Mouse (Mus musculus) testis, adult 2 months (tissue): ENCODE measurements around the gene Zfp362. TPM values are rescaled to one million over a fixed set of nuclear protein-coding genes. Genes with fewer than 3 reads are reported as not detected.
A peak's percentile ranks its signal among the peaks of the same experiment; 100 is the strongest.

Experiments used
- H3K27ac ChIP-seq: fragments of 200-500 bp; 2 replicates; pipeline ENCODE4 v1.5.1; 2012; ENCODE audit warnings: low read depth, low read length; ENCODE audit not compliant: control insufficient read depth, insufficient read depth
- H3K27me3 ChIP-seq: fragments of 200-500 bp; 2 replicates; pipeline ENCODE4 v1.6.1; 2012; ENCODE audit warnings: mild to moderate bottlenecking, low read length, moderate library complexity; ENCODE audit not compliant: control insufficient read depth, insufficient read depth
- H3K36me3 ChIP-seq: fragments of 200-500 bp; 2 replicates; pipeline ENCODE4 v1.6.1; 2012; ENCODE audit warnings: mild to moderate bottlenecking, low read length; ENCODE audit not compliant: control insufficient read depth, insufficient read depth
- H3K4me1 ChIP-seq: fragments of 200-500 bp; 2 replicates; pipeline ENCODE4 v1.6.1; 2012; ENCODE audit warnings: low read length; ENCODE audit not compliant: control insufficient read depth, insufficient read depth
- H3K4me3 ChIP-seq: fragments of 200-500 bp; 2 replicates; pipeline ENCODE4 v1.5.1; 2012; ENCODE audit warnings: low read depth, mild to moderate bottlenecking, low read length, moderate library complexity, mixed read lengths; ENCODE audit not compliant: control insufficient read depth
- CTCF ChIP-seq: fragments of 200-500 bp; IDR thresholded peaks from 2 replicates; pipeline ENCODE4 v1.5.1; 2012; ENCODE audit warnings: low read depth, mild to moderate bottlenecking, inconsistent platforms, low read length, moderate library complexity; ENCODE audit not compliant: control insufficient read depth, insufficient read depth, insufficient replicate concordance
- POLR2A ChIP-seq: fragments of 200-500 bp; IDR thresholded peaks from 2 replicates; pipeline ENCODE4 v1.6.1; 2012; ENCODE audit warnings: low read depth, mild to moderate bottlenecking, inconsistent platforms, low read length, moderate library complexity; ENCODE audit not compliant: control insufficient read depth
- polyA plus RNA-seq: library from polyadenylated mRNA; depleted of rRNA; stranded (reverse); fragments of >200 nt; gene quantifications from 2 replicates; pipeline ENCODE4 v1.2.3, GENCODE M21; 2012

Zfp362 gene
- polyA plus RNA-seq, 1 experiment: 16.0 TPM

DNA sequence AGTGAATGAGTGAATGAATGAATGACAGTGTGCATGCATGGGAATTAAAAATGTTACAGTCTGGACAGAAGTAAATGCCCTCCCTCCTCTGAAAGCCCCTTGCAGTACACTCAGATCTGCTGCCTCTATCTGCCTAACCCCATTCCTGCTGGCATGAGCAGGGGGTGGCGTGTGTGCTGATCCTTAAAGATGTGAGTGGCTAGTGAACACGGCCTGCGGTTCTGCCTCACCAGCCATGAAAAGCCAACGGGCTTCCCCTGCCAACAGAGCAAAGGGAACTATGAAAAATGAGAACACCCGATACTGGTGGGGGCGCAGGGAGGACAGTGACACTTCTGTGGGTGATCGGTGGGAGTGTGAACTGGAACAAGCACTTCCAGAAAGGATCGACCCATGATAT lies 9.1 kb downstream of the Zfp362 start:
- no peak for TF ChIP-seq CTCF
- no peak for TF ChIP-seq POLR2A
- H3K4me1 ChIP-seq: peaks cover 7% of the 10 kb centered on the region
- H3K27me3 ChIP-seq: no peaks in the 10 kb centered on the region
- H3K36me3 ChIP-seq: no peaks in the 10 kb centered on the region
- no peak overlapping the region for H3K27ac ChIP-seq
- H3K4me3 ChIP-seq: no peak overlapping the region

DNA sequence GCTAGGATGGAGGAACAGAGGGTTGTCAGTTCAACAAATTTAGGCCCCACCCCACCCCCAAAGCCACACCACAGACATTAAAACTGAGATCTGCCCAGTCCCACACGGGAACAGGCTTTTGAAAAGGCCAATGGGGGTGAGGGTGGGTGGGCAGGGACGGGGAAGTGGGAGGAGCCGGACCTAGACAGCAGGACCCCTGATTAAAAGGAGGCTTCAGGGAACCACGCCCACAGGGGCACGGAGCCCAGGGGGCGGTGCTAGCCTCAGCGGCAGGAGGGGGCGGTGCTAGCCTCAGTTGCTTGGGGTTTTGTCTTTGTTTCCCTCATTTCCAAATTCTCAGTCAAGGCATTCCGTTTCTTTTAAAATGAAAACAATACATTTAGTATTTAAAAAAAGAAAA lies 10.2 kb downstream of the Zfp362 start:
- Histone ChIP-seq H3K4me1 (peaks cover 7% of the 10 kb centered on the region), H3K27ac (no peak overlapping the region), H3K36me3 (no peaks in the 10 kb centered on the region), H3K4me3 (no peak overlapping the region), H3K27me3 (no peaks in the 10 kb centered on the region)
- TF ChIP-seq POLR2A (no peak), CTCF (no peak)

DNA sequence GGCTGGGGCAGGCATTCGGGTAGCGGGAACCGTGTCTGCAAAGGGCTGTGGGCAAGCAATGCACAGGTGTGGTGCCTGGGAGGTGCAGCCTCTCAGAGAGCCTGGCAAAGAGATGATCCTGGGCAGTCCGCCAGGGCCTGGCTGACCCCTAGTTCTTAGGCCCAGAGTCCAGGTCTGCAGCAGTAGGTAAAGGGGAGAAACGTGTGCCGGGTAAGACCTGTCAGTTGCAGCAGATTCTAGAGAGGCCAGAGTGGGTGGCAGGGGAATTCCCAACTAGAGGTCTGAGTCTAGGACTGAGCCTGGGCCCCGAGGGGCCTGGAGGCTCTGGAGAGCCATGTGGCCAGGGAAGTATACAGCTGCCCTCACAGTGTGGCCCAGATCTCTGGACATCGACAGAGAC lies 11.6 kb downstream of the Zfp362 start:
- H3K36me3 ChIP-seq: no peaks in the 10 kb centered on the region
- H3K27ac ChIP-seq: no peak overlapping the region
- H3K4me1 ChIP-seq: peaks cover 19% of the 10 kb centered on the region
- TF ChIP-seq POLR2A: no peak
- TF ChIP-seq CTCF: no peak
- no peaks in the 10 kb centered on the region for H3K27me3 ChIP-seq
- H3K4me3 ChIP-seq: no peak overlapping the region

DNA sequence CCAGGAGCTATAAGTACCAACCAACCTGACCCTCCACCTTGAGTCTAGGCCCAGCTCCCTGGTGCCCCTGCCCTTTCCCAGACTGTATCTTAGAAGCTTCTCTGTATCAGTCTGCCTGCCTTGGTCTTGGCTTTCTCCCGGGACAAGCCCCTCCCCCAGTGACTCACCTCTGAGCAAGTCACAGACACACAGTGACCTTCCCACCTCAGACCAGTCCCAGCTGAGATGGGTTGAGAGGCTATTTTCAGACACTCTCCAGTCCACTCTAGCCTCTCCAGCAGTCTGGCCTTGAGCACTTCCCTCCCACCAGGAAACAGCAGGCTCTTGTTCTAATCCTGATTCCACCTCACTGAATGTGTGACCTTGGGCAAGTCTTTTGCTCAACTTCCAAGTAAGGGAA lies 12.1 kb downstream of the Zfp362 start:
- Histone ChIP-seq H3K27ac (no peak overlapping the region), H3K36me3 (no peaks in the 10 kb centered on the region), H3K27me3 (no peaks in the 10 kb centered on the region), H3K4me1 (peaks cover 19% of the 10 kb centered on the region), H3K4me3 (no peak overlapping the region)
- TF ChIP-seq CTCF (no peak), POLR2A (no peak)

DNA sequence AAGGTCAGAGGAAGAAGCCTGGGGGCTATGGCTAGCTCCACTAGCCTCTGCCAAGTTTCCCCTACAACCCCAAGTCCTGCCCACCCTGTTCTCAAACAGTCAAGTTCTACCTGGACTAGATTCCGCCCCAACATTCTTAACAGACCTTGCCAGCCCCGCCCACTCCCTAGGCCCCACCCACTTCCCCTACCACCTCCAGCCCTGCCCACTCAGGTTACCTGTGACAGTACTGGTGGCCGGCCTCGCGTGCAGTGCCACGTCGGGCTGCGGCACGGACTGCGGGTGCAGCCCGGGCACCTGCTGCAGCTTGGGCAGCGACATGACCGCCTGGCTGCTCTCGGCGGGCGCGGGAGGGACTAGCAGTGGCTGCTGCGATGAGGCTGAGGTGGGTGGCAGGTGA lies 16.2 kb downstream of the Zfp362 start:
- peaks cover 18% of the 10 kb centered on the region for H3K4me1 ChIP-seq
- peak overlapping the region; percentile 28; the same call in 1 of the 2 replicates for H3K27ac ChIP-seq
- no peaks in the 10 kb centered on the region for H3K27me3 ChIP-seq
- no peak for TF ChIP-seq CTCF
- no peak for TF ChIP-seq POLR2A
- H3K4me3 ChIP-seq: peak overlapping the region; percentile 44
- H3K36me3 ChIP-seq: no peaks in the 10 kb centered on the region

DNA sequence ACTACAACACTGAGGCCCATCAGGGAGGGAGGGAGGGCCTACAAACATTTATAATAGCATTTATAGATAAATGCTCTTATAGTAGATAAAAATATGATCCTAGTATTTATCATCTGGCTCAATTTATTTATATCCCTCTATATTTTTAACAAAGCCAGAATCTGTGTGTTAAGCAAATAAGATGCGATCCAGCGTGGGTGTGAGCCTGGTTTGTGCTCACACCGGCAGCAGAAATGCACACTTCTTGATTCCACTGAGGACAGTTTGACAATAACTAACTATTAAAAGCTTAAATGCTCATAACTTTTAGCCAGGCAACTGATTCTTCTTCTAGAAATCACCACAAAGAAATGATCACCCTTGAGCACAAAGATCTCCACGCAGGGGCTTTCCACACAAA lies 17.7 kb downstream of the Zfp362 start:
- H3K27me3 ChIP-seq: no peaks in the 10 kb centered on the region
- no peak overlapping the region for H3K27ac ChIP-seq
- H3K4me3 ChIP-seq: no peak overlapping the region
- no peaks in the 10 kb centered on the region for H3K36me3 ChIP-seq
- peaks cover 14% of the 10 kb centered on the region for H3K4me1 ChIP-seq
- no peak for TF ChIP-seq CTCF
- TF ChIP-seq POLR2A: no peak

DNA sequence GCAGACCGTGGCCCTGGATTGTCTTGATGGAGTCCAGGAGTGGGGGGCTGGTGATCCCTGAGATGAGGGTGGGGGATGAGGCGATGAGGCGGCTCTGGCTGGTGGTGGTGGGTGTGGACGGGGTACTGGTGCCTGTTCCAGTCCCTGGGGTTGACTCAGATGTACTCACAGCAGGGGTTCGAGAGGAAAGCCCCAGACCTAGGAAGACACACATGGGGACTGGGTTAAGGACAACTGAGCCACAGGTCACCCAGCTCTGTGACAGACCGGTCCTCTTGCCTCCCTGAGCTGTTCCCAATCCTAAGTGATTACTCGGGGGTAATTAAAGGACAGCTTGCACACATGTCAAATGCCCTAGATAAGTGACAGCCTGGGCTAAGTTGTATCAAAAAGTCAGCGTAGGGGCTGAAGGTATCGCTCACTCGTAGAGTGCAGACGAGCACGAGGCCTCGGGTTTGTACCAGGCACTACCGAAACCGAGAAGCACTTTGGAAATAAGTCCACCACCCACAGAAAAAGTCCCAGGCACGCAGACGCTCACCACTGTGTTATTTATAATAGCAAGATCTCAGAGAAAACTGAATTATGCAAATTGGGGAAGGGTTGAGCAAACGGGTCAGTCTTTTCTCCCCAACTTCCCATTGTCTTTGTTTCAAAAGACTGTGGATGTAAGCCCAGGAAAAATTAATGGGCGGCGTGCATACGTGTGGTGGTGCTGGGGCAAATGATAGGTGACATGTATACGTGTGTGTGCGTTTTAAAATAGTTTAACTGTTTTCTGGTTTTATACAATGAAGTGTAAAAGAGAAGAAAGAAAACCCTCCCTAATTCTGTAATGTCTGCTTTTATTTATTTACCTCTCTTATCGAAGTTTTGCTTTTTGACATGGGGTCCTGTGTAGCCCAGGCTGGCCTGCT lies 18.6 kb downstream of the Zfp362 start:
- TF ChIP-seq CTCF (no peak), POLR2A (no peak)
- no peaks in the 10 kb centered on the region for H3K27me3 ChIP-seq
- no peak overlapping the region for H3K27ac ChIP-seq
- H3K4me3 ChIP-seq: no peak overlapping the region
- no peaks in the 10 kb centered on the region for H3K36me3 ChIP-seq
- peaks cover 14% of the 10 kb centered on the region for H3K4me1 ChIP-seq
